Mouse (Mus musculus): Measurements from ENCODE around the gene Asb12. TPM values are rescaled to one million over a fixed set of nuclear protein-coding genes. Genes with fewer than 3 reads are reported as not detected.
A peak's percentile ranks its signal among the peaks of the same experiment; 100 is the strongest.

Gene Asb12
- polyA plus RNA-seq, 1 experiment: not detected

DNA sequence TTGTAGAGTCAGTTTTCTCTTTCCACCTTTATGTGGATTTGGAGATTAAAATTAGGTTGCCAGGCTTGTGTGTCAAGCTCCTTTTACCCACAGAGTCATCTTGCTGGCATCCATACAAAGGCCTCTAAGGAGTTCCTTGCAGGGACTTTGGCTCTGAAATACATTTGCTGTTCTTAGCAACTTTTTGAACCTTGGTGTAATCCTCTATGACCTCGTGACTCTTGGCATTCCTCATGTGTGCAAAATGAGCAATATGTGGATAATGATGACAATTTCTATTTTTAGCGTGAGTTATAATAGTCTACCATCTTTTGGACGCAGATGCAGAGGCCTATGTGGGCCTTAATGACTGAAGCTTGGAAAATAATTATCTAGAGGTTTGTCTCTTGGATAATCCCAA, 100.6 kb downstream of the Asb12 start:
- TF ChIP-seq CTCF (IDR thresholded peaks at IDR 0.05; ENCODE audit: low read depth, low read length) (no peak), POLR2A (IDR thresholded peaks at IDR 0.05; ENCODE audit: insufficient read depth, low read length) (no peak), EP300 (IDR thresholded peaks at IDR 0.05; ENCODE audit: insufficient read depth, low read depth, low read length) (no peak)
- Histone ChIP-seq H3K27ac (ENCODE audit: insufficient read depth, low read length) (no peak overlapping the region), H3K4me3 (ENCODE audit: low read depth, low read length) (no peak overlapping the region), H3K9ac (ENCODE audit: low read depth, poor library complexity, severe bottlenecking) (no peak overlapping the region), H3K36me3 (ENCODE audit: control insufficient read depth, insufficient read depth, low read length, poor library complexity, severe bottlenecking) (no peaks in the 10 kb centered on the region), H3K27me3 (ENCODE audit: control insufficient read depth, insufficient read depth, low read length, poor library complexity, severe bottlenecking) (no peaks in the 10 kb centered on the region), H3K9me3 (replicated peaks; ENCODE audit: control insufficient read depth, insufficient read depth, low read length, poor library complexity, severe bottlenecking) (no peaks in the 10 kb centered on the region), H3K4me1 (ENCODE audit: control insufficient read depth, insufficient read depth, low read length) (no peaks in the 10 kb centered on the region)

DNA sequence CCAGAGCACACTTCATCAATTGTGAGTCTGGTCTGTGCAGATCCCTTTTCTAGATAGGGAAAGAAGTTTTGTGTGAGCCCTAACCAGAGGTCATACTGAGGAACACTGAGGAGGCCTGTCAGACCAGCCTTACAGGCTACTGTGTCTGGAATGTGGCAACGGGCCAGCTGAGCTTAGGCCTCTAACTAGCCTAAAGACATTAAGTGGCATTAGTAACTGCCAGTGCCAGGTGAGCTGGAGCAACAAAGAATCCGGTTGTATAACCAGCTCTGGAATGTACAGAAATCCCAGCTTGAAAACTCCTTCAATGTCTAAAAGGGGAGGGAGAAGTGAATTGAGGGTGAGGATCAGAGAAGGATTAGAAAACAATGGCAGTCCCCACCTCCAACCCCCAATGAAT, 111.9 kb downstream of the Asb12 start:
- no peak overlapping the region for H3K27ac ChIP-seq (ENCODE audit: insufficient read depth, low read length)
- H3K36me3 ChIP-seq (ENCODE audit: control insufficient read depth, insufficient read depth, low read length, poor library complexity, severe bottlenecking): no peaks in the 10 kb centered on the region
- no peak overlapping the region for H3K9ac ChIP-seq (ENCODE audit: low read depth, poor library complexity, severe bottlenecking)
- H3K4me3 ChIP-seq (ENCODE audit: low read depth, low read length): no peak overlapping the region
- no peak for TF ChIP-seq CTCF (IDR thresholded peaks at IDR 0.05; ENCODE audit: low read depth, low read length)
- no peak for TF ChIP-seq EP300 (IDR thresholded peaks at IDR 0.05; ENCODE audit: insufficient read depth, low read depth, low read length)
- no peak for TF ChIP-seq POLR2A (IDR thresholded peaks at IDR 0.05; ENCODE audit: insufficient read depth, low read length)
- H3K27me3 ChIP-seq (ENCODE audit: control insufficient read depth, insufficient read depth, low read length, poor library complexity, severe bottlenecking): no peaks in the 10 kb centered on the region
- H3K9me3 ChIP-seq (replicated peaks; ENCODE audit: control insufficient read depth, insufficient read depth, low read length, poor library complexity, severe bottlenecking): no peaks in the 10 kb centered on the region
- no peaks in the 10 kb centered on the region for H3K4me1 ChIP-seq (ENCODE audit: control insufficient read depth, insufficient read depth, low read length)

GRCm38 (mm10) chrX:95445141-95445540, 112.6 kb downstream of the Asb12 start:
- TF ChIP-seq CTCF (IDR thresholded peaks at IDR 0.05; ENCODE audit: low read depth, low read length) (no peak), EP300 (IDR thresholded peaks at IDR 0.05; ENCODE audit: insufficient read depth, low read depth, low read length) (no peak), POLR2A (IDR thresholded peaks at IDR 0.05; ENCODE audit: insufficient read depth, low read length) (no peak)
- no peaks in the 10 kb centered on the region for H3K27me3 ChIP-seq (ENCODE audit: control insufficient read depth, insufficient read depth, low read length, poor library complexity, severe bottlenecking)
- H3K4me1 ChIP-seq (ENCODE audit: control insufficient read depth, insufficient read depth, low read length): no peaks in the 10 kb centered on the region
- peak overlapping the region; percentile 54 for H3K9ac ChIP-seq (ENCODE audit: low read depth, poor library complexity, severe bottlenecking)
- peak overlapping the region; percentile 95 for H3K4me3 ChIP-seq (ENCODE audit: low read depth, low read length)
- H3K27ac ChIP-seq (ENCODE audit: insufficient read depth, low read length): peak overlapping the region; percentile 12; the same call in 1 of the 2 replicates
- no peaks in the 10 kb centered on the region for H3K36me3 ChIP-seq (ENCODE audit: control insufficient read depth, insufficient read depth, low read length, poor library complexity, severe bottlenecking)
- H3K9me3 ChIP-seq (replicated peaks; ENCODE audit: control insufficient read depth, insufficient read depth, low read length, poor library complexity, severe bottlenecking): no peaks in the 10 kb centered on the region

DNA sequence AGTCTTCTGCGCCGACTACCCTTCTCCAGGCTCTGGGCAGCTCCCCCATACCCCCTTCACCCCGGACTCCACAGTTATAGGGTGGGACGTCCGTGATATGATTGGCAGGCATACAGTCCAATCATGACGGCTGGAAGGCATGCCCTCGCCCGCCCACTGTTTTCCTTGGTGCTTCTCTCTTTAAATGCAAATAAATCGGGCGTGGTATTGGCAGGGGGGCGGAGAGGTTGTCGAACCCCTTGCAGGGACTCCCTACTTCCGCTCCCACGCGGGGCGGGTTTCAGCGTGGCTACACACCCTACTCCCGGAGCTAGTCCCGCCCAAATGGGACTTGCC, 113.0 kb downstream of the Asb12 start, which contains the start of gene Amer1:
Amer1 (minus strand) TSS at position 97 of the 336 bp plus-strand sequence.
- Histone ChIP-seq H3K4me1 (ENCODE audit: control insufficient read depth, insufficient read depth, low read length) (no peaks in the 10 kb centered on the region), H3K4me3 (ENCODE audit: low read depth, low read length) (peak within 1 kb of the TSS; percentile 95), H3K27me3 (ENCODE audit: control insufficient read depth, insufficient read depth, low read length, poor library complexity, severe bottlenecking) (no peaks in the 10 kb centered on the region), H3K9ac (ENCODE audit: low read depth, poor library complexity, severe bottlenecking) (peak within 1 kb of the TSS; percentile 61), H3K36me3 (ENCODE audit: control insufficient read depth, insufficient read depth, low read length, poor library complexity, severe bottlenecking) (no peaks in the 10 kb centered on the region), H3K9me3 (replicated peaks; ENCODE audit: control insufficient read depth, insufficient read depth, low read length, poor library complexity, severe bottlenecking) (no peaks in the 10 kb centered on the region), H3K27ac (ENCODE audit: insufficient read depth, low read length) (peak within 1 kb of the TSS; percentile 12; the same call in 1 of the 2 replicates)
- TF ChIP-seq POLR2A (IDR thresholded peaks at IDR 0.05; ENCODE audit: insufficient read depth, low read length): no peak

GRCm38 (mm10) chrX:95443898-95444775, 113.7 kb downstream of the Asb12 start:
- no peaks in the 10 kb centered on the region for H3K4me1 ChIP-seq (ENCODE audit: control insufficient read depth, insufficient read depth, low read length)
- H3K4me3 ChIP-seq (ENCODE audit: low read depth, low read length): peak overlapping the region; percentile 95
- H3K27me3 ChIP-seq (ENCODE audit: control insufficient read depth, insufficient read depth, low read length, poor library complexity, severe bottlenecking): no peaks in the 10 kb centered on the region
- H3K9me3 ChIP-seq (replicated peaks; ENCODE audit: control insufficient read depth, insufficient read depth, low read length, poor library complexity, severe bottlenecking): no peaks in the 10 kb centered on the region
- no peak overlapping the region for H3K27ac ChIP-seq (ENCODE audit: insufficient read depth, low read length)
- peak overlapping the region; percentile 61 for H3K9ac ChIP-seq (ENCODE audit: low read depth, poor library complexity, severe bottlenecking)
- H3K36me3 ChIP-seq (ENCODE audit: control insufficient read depth, insufficient read depth, low read length, poor library complexity, severe bottlenecking): no peaks in the 10 kb centered on the region
- no peak for TF ChIP-seq POLR2A (IDR thresholded peaks at IDR 0.05; ENCODE audit: insufficient read depth, low read length)
- TF ChIP-seq CTCF (IDR thresholded peaks at IDR 0.05; ENCODE audit: low read depth, low read length): no peak
- no peak for TF ChIP-seq EP300 (IDR thresholded peaks at IDR 0.05; ENCODE audit: insufficient read depth, low read depth, low read length)

DNA sequence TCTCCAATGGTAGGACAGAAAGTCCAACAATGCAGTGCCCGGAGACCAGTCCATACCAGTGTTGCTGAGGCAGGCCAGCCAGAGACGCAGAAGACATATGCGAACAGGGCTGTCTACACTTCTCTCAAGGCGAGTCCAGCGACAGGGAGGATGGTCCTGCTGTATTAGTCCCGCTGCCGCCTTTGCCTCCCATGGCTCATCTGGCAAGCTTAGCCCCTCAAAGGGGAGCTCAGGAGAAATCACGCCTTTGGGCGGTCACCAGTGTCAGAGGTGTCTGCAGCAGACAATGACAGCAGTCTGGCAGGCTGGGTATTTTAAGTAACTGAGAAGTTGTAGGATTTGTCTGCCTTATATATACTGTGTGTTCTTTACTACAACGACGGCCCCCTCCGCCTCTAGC, 114.4 kb downstream of the Asb12 start:
- Histone ChIP-seq H3K27me3 (ENCODE audit: control insufficient read depth, insufficient read depth, low read length, poor library complexity, severe bottlenecking) (no peaks in the 10 kb centered on the region), H3K36me3 (ENCODE audit: control insufficient read depth, insufficient read depth, low read length, poor library complexity, severe bottlenecking) (no peaks in the 10 kb centered on the region), H3K9me3 (replicated peaks; ENCODE audit: control insufficient read depth, insufficient read depth, low read length, poor library complexity, severe bottlenecking) (no peaks in the 10 kb centered on the region), H3K9ac (ENCODE audit: low read depth, poor library complexity, severe bottlenecking) (peak overlapping the region; percentile 61; the same call in 1 of the 2 replicates), H3K4me1 (ENCODE audit: control insufficient read depth, insufficient read depth, low read length) (no peaks in the 10 kb centered on the region), H3K4me3 (ENCODE audit: low read depth, low read length) (peak overlapping the region; percentile 47), H3K27ac (ENCODE audit: insufficient read depth, low read length) (no peak overlapping the region)
- no peak for TF ChIP-seq POLR2A (IDR thresholded peaks at IDR 0.05; ENCODE audit: insufficient read depth, low read length)
